Mouse (Mus musculus) intestine, embryonic 16.5 days (tissue): ENCODE results near the gene Mllt10. TPM values are rescaled to one million over a fixed set of nuclear protein-coding genes. Genes with fewer than 3 reads are reported as not detected.

Experiments used
- ATAC-seq: fragments of 200-750 bp; cut with Nextera tagmentation; 2 replicates; pipeline ENCODE4 v1.8.0; 2017; ENCODE audit warnings: moderate TSS enrichment, moderate library complexity
- H3K27ac ChIP-seq: fragments of 300-500 bp; sonication (generic); 2 replicates; pipeline ENCODE4 v1.5.1; 2014; ENCODE audit warnings: mild to moderate bottlenecking, low read length
- H3K27me3 ChIP-seq: fragments of 300-500 bp; sonication (generic); replicated peaks from 2 replicates; pipeline ENCODE4 v1.6.1; 2014; ENCODE audit warnings: low read length, control low read depth, mixed read lengths; ENCODE audit not compliant: control insufficient read depth, insufficient read depth
- H3K36me3 ChIP-seq: fragments of 300-500 bp; sonication (generic); 2 replicates; pipeline ENCODE4 v1.6.1; 2014; ENCODE audit warnings: low read length, control low read depth; ENCODE audit not compliant: control insufficient read depth, insufficient read depth
- H3K4me1 ChIP-seq: fragments of 300-500 bp; sonication (generic); 2 replicates; pipeline ENCODE4 v1.6.1; 2014; ENCODE audit warnings: low read length, control low read depth, mixed read lengths; ENCODE audit not compliant: control insufficient read depth, insufficient read depth
- H3K4me2 ChIP-seq: fragments of 300-500 bp; sonication (generic); 2 replicates; pipeline ENCODE4 v1.6.1; 2014; ENCODE audit warnings: low read depth, low read length, control low read depth
- H3K4me3 ChIP-seq: fragments of 300-500 bp; sonication (generic); 2 replicates; pipeline ENCODE4 v1.5.1; 2014; ENCODE audit warnings: mild to moderate bottlenecking, low read length
- H3K9ac ChIP-seq: fragments of 300-500 bp; sonication (generic); 2 replicates; pipeline ENCODE4 v1.6.1; 2014; ENCODE audit warnings: low read depth, low read length
- H3K9me3 ChIP-seq: fragments of 300-500 bp; sonication (generic); 2 replicates; pipeline ENCODE4 v1.6.1; 2016; ENCODE audit warnings: low read length, control low read depth; ENCODE audit not compliant: control insufficient read depth
- WGBS: fragments of 180-500 bp; shearing (Covaris S2); extraction: QIAGEN DNeasy Blood & Tissue Kit; methylation state at CpG from one replicate; pipeline ENCODE4 v1.1.7; 2014; 5-methylcytosine and 5-hydroxymethylcytosine counted together
- polyA plus RNA-seq: library from polyadenylated mRNA; unstranded; fragments of >200 nt; fragmentation: Nextera tagmentation; extraction: Ambion mirVana; gene quantifications from 2 replicates; pipeline ENCODE4 v1.2.1, GENCODE M21; 2015

Mllt10 gene
- polyA plus RNA-seq, 1 experiment from 2014 or later: 47.2 TPM

DNA sequence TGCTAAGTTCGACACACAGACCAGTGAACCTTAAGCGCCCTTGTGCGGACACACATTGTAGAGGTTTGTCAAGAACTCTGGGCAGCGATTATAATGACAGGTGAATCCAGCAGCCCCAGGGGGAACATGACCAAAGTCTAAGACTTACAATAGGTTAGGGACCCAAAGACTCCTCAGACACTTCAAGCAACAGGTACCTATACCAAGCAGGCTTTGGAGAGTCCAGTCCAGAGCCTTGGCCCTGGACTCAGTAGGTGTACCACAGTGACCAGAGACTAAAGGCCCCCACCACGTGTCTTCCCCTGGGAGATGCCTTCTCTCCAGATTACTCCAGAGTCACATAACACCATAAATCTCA lies 22.5 kb upstream of the Mllt10 start:
- Histone ChIP-seq H3K27me3 (no peaks in the 10 kb centered on the region), H3K4me2 (no peak overlapping the region), H3K36me3 (no peaks in the 10 kb centered on the region), H3K9me3 (no peaks in the 10 kb centered on the region), H3K4me1 (peaks cover 16% of the 10 kb centered on the region), H3K4me3 (no peak overlapping the region), H3K27ac (0 out of 2 replicates have a peak overlapping the region, but pooled peaks have one; percentile 43), H3K9ac (no peak overlapping the region)
- no peak for ATAC-seq
- WGBS: 76% methylated on average over 5 of the region's 5 CpGs

DNA sequence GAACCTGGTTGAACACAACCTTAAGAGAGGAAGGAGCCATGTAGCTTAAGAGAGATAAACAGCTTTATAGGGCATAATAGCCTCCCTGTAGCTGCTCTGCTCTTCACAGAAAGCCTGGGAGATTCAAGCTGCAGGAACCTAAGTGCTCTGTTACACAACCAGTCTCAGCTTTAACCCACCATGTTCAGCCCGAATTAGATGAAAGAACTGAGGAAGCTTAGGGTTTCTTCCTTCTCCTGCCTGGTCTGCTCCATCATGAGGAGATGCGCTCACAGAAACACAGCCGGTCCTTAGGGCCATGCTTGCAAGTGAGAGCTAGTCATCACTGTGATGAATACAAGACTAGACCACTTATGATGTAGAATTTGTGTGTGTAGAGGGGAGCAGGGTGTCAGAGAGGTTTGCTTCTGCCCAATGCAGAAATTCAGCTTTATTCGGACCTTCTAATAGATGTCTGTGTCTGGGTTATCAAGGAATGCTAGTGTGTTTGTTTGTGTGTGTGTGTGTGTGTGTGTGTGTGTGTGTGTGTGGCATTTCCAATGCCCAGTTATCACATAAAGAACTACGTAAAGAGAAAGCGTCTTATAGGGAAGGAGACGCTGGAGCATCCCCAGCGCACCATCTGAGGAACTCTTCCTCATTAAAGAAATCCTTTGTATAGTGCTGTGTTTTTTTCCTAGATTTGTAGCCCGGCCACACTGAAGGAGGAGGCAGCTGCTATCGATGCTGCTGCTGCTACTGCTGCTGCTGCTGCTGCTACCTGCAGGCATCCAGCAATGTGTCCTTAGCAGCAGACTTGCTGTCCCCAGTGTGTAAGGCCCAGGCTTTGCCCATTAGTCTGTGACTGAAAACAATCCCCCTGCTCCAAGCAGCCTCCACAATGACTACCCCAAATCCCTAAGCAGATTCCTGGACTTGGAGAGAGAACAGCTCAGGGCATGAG lies 21.6 kb upstream of the Mllt10 start:
- no peaks in the 10 kb centered on the region for H3K9me3 ChIP-seq
- no peak for ATAC-seq
- no peaks in the 10 kb centered on the region for H3K27me3 ChIP-seq
- H3K4me2 ChIP-seq: no peak overlapping the region
- no peaks in the 10 kb centered on the region for H3K36me3 ChIP-seq
- H3K4me3 ChIP-seq: no peak overlapping the region
- H3K9ac ChIP-seq: no peak overlapping the region
- WGBS: 70% methylated on average over 10 of the region's 10 CpGs
- peaks cover 16% of the 10 kb centered on the region for H3K4me1 ChIP-seq
- no peak overlapping the region for H3K27ac ChIP-seq

DNA sequence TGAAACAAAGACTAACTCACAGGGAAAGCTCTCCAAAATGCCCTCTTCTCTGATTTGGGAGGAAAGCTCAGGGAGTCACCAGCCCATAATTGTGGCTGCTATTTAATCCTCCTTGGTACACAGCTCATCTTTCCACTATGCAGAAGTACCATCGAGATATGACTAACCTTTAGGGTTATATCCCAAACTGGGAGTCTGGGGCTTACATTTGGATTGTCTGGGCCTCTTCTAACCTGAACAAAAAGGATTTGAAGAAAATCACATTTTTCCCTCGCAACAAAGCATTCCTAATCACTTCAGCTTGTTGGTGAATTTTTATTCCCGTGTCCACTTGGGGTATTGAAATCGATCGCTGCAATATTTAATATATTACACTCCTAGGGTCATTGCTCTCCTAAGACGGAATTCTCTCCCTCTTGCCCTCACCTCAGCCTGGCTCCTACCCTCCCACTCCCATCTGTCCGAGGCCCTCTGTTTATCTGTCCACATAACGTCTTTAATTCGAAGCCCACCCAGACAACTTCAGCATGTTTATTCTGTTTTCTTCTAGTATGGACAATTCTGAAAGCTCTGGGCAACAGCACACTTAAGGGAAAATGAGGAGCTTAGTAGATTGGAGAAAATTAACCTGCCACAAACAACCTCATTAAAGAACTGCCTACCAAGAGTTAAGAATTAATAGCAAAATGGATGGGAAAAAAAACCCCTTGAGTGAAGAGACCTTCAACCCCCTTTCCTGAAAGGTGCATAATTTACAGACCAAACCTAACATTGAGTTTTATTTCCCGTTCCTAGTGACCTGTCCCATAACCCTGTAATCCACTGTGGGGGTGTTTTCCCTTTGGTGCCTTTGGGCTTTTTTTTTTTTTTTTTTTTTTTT lies 20.4 kb upstream of the Mllt10 start:
- Histone ChIP-seq H3K4me1 (peaks cover 23% of the 10 kb centered on the region), H3K9ac (no peak overlapping the region), H3K9me3 (no peaks in the 10 kb centered on the region), H3K4me2 (no peak overlapping the region), H3K36me3 (no peaks in the 10 kb centered on the region), H3K27me3 (no peaks in the 10 kb centered on the region), H3K4me3 (no peak overlapping the region), H3K27ac (no peak overlapping the region)
- ATAC-seq: no peak
- 76% methylated on average over 10 of the region's 10 CpGs for WGBS

DNA sequence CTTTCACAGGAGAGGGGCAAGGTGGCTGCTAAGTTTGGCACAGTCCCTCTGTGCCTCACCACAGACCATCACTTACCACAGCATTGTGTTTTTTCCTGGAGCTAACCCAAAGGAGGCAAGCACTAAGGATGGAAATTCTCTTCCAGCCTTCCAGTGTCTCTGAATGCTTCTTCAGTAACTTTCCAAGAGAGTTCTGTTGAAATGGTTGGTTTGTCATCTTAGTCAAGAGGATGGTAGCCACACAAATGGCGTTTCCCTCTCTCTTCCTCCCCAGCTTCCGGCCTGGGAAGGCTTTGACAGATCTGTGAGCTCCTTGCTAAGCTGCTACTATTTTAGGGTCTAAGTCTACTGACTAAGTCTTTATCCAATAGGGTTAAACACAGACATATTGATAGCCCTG lies 17.5 kb upstream of the Mllt10 start, which contains the start of gene A930004D18Rik:
Gene A930004D18Rik (minus strand): TSS at position 247 of the 400 bp plus-strand sequence.
- peaks cover 26% of the 10 kb centered on the region for H3K4me1 ChIP-seq
- H3K36me3 ChIP-seq: no peaks in the 10 kb centered on the region
- H3K27me3 ChIP-seq: no peaks in the 10 kb centered on the region
- no peak within 1 kb of the TSS for H3K4me3 ChIP-seq
- H3K27ac ChIP-seq: no peak within 1 kb of the TSS
- ATAC-seq: no peak
- no peak within 1 kb of the TSS for H3K9ac ChIP-seq
- H3K9me3 ChIP-seq: no peaks in the 10 kb centered on the region
- 68% methylated on average over 2 of the region's 2 CpGs for whole genome bisulfite sequencing
- no peak within 1 kb of the TSS for H3K4me2 ChIP-seq

DNA sequence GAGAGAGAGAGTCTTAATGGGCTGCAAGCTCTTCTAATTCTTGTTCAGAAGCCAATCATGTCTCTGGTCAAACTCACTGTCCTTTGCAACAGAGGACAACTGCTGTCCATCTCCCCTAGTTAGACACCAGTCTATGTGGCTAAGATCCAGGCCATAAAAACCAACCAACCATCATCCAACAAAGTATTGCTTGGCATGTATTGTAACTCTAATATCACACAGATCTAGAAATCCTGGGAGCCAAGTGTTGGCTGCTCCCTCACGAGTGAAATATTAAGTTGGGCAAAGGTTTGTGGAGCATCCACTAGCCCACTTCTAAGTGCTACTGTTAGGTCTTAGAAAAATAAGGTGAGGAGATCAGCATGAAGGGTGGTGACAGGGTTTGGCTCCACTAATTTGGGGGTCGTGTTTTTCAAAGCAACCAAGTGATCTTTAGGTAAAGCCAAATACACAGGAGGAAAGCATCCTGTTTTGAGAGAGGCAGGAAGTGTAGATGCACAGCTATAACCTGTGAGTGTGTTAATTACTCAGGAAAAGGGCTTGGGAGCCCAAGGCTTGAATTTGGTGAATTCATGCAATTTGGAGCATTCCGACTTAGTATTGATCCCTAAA lies 16.8 kb upstream of the Mllt10 start:
- WGBS: 72% methylated on average over 3 of the region's 3 CpGs
- no peaks in the 10 kb centered on the region for H3K36me3 ChIP-seq
- H3K27ac ChIP-seq: no peak overlapping the region
- H3K4me2 ChIP-seq: no peak overlapping the region
- no peak overlapping the region for H3K9ac ChIP-seq
- peaks cover 23% of the 10 kb centered on the region for H3K4me1 ChIP-seq
- H3K9me3 ChIP-seq: no peaks in the 10 kb centered on the region
- no peak overlapping the region for H3K4me3 ChIP-seq
- no peaks in the 10 kb centered on the region for H3K27me3 ChIP-seq
- no peak for ATAC-seq

DNA sequence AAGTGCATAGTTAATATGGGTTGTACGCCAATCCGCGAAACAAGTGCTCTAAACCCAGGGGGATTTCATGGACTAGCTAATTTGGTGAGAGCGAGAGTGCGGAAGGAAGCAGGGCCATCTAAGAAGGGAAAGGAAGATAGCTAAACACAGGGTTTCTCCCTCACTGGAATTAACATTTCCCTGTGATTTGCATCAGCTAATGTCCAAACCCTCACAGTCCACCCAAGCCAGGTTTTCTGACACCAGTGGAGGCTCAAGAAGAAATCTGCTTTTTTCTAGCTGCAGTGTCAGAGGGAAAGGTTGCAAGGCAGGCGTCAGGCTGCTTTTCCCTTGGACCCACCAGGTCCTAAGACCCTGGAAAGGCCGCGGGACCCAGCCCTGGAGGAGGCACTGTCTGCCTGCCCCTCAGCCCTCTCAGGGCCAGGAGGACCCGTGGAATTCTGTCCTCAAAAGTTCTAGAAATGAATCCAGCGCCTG lies 16.1 kb upstream of the Mllt10 start:
- Histone ChIP-seq H3K27me3 (no peaks in the 10 kb centered on the region), H3K4me3 (no peak overlapping the region), H3K4me2 (no peak overlapping the region), H3K36me3 (no peaks in the 10 kb centered on the region), H3K27ac (no peak overlapping the region), H3K4me1 (peaks cover 23% of the 10 kb centered on the region), H3K9me3 (no peaks in the 10 kb centered on the region), H3K9ac (peak overlapping the region; percentile 69; the same call in 1 of the 2 replicates)
- 73% methylated on average over 10 of the region's 10 CpGs for WGBS
- no peak for ATAC-seq

DNA sequence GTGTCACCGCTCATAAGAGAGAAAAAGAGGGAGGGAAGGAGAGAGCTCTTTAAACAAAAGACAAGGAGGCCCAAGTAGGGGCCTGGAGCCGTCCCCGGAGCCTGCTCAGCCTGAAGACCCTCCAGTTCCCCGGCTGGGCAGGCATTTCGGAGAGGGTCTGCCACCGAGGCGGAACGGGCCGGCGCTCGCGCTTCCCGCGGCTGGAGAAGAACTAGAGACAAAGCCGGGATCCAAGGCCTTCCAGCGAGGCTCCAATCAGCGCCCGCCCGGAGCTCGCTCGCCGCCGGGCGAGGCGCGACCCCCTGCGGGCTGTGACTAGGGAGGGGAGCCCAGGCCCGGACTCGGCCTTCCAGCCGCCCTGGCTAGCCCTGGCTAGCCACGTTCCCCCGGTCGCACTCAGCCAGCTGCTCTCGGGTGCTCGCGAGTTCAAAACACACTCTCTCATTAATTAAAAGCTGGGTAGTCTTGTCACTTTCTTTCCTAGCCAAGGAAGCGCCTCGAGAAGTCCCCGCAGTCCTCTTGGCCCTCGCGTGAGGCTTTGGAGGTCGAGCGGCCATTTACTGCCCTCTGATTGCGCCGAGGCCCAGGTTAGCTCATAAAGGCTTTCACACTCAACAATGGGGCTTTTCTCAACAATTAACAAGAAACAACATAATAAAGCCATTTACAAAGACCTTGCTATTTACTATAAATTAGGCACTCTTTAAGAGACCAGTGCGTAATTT lies 15.3 kb upstream of the Mllt10 start:
- H3K4me3 ChIP-seq: peak overlapping the region; percentile 37
- H3K9ac ChIP-seq: peak overlapping the region; percentile 69
- ATAC-seq: peak; percentile 64
- peaks cover 23% of the 10 kb centered on the region for H3K4me1 ChIP-seq
- H3K4me2 ChIP-seq: peak overlapping the region; percentile 68
- H3K9me3 ChIP-seq: no peaks in the 10 kb centered on the region
- peak overlapping the region; percentile 52; the same call in 1 of the 2 replicates for H3K27ac ChIP-seq
- WGBS: 18% methylated on average over 46 of the region's 46 CpGs
- H3K27me3 ChIP-seq: no peaks in the 10 kb centered on the region
- no peaks in the 10 kb centered on the region for H3K36me3 ChIP-seq

DNA sequence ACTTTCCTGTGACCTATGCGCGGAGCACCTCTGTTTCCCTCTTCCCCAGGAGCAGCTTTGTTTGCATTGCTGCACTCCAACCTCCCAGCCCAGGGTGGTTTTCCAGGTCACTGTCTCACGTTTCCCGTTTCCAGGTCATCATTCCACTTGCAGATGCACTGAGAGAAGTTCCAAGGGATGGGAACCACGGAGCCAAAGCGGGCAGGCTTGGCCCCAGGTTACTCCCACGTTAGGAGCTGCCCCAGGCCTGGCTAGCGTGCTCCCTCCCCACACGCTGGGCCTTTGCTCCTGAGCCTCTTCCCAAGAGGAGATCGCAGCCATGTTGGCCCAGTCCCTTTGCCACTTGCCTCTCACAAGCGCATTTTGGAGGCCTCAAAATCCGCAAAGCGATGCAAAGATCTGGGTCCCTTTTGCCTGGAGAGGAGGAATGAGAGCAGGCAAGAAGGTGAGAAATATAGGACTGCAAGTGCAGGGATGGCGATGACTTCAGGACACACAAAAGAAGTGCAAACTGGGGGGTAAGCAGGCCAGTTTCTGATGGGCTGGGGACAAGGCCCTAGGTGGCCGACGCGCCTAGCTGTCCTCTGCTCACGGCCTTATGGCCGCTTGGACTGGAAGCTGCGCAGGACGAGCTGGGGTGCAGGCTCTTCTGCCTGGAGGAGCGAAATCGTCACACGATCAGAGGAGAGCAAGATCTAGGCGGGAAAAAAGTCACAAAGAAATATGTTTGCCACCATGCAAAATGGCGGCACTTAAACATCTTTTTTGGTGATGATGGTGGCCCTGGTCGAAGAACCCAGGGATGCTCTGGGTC lies 14.5 kb upstream of the Mllt10 start:
- Histone ChIP-seq H3K4me3 (no peak overlapping the region), H3K4me2 (no peak overlapping the region), H3K9me3 (no peaks in the 10 kb centered on the region), H3K36me3 (no peaks in the 10 kb centered on the region), H3K27me3 (no peaks in the 10 kb centered on the region), H3K27ac (0 out of 2 replicates have a peak overlapping the region, but pooled peaks have one; percentile 6), H3K4me1 (peaks cover 24% of the 10 kb centered on the region), H3K9ac (peak overlapping the region; percentile 69)
- 63% methylated on average over 27 of the region's 27 CpGs for WGBS
- 0 out of 2 replicates have a peak, but pooled peaks have one; percentile 31 for ATAC-seq
